Comparison of ENCODE assay signal across 8 mouse cellular contexts in the genomic region with DNA sequence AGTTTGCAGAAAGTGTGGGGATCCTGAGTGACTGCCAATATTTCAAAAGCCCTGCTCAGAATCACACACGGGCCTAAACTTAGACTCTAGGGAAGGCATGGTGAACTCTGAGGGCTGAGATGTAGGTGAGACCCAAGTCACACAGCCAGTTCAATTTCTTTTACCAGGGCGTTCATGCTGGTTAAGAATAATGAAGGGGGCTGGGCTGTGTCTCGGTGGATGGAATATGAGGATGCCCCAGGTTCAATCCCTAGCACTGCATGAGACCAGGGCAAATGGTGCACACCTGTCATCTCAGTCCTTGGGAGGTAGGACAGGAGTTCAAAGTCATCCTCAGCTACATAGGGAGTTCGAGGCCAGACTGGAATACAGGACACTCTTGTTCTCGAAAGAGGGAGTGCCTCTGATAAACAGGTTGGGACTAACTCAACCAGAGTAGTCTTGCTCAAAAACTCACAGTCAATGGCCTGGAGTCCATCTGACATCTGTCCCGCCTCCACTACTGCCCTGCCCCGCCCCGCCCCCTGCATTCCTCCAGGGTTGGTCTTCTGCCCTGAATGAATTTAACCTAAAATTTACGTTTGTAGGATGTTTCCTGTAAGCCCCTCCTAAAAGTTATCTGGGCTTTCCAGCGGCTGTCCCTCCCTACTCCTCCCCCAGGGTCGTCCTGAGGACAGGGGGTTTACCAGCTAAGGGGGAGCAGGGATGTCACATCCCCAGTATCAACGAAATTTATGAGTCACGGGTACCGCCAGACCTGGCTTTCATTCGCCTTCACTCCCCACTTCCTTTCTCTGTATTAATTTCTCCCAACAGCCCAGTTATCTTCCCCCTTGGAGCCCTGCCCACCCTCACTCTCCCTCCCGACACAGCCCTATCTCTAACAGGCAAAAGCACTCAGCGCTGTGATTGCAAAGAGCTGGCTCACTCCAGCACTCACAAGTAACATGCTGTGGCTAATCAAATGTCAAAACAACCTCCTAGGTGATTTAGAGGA. TPM values are rescaled to one million over a fixed set of nuclear protein-coding genes. Genes with fewer than 3 reads are reported as not detected.
DNase-seq lines count a peak whose midpoint lies in the region; TF ChIP-seq lines count a peak whose summit lies in the region.

No protein-coding gene starts in this region.

- 37% methylated on average over 17 of the region's 17 CpGs for WGBS in thymus, adult 2 months

- peaks cover 16% of the 10 kb centered on the region for H3K4me1 ChIP-seq in thymus, adult 2 months (replicated peaks; ENCODE audit: control insufficient read depth, insufficient read depth, low read length)

- no peak for TF ChIP-seq CTCF in thymus, adult 2 months (IDR thresholded peaks at IDR 0.05; ENCODE audit: borderline replicate concordance, control insufficient read depth, extremely low read depth, insufficient read depth, low read length, poor library complexity)

- no peaks in the 10 kb centered on the region for H3K27me3 ChIP-seq in thymus, adult 2 months (ENCODE audit: control insufficient read depth, insufficient read depth, low read length)

- H3K27ac ChIP-seq in thymus, adult 2 months (ENCODE audit: control insufficient read depth, insufficient read depth, low read length): no peak overlapping the region

- DNase-seq in adrenal gland, adult 2 months: peak; percentile 66
- no peak for DNase-seq in adrenal gland, postnatal 4 days (ENCODE audit: low spot score in 2 of 2)
- peak; percentile 64 for DNase-seq in adrenal gland, postnatal 10 days
- peak; percentile 92 for DNase-seq in heart, postnatal 4 days
- peak; percentile 79 for DNase-seq in lung, postnatal 14 days
- no peak for DNase-seq in thymus, adult 2 months
- DNase-seq in layer of hippocampus, postnatal 10 days (ENCODE audit: low spot score in 2 of 2): no peak
- DNase-seq in left cerebral cortex, postnatal 4 days: no peak

- intact Hi-C loops in left cerebral cortex, postnatal 4 days (cut with DNase I): no loop called here

- H3K4me3 ChIP-seq in thymus, adult 2 months (ENCODE audit: control insufficient read depth, insufficient read depth, low read length): no peak overlapping the region

- H3K36me3 ChIP-seq in thymus, adult 2 months (ENCODE audit: control insufficient read depth, insufficient read depth, low read length): no peaks in the 10 kb centered on the region

- TF ChIP-seq POLR2A in thymus, adult 2 months (IDR thresholded peaks at IDR 0.05; ENCODE audit: control insufficient read depth, extremely low read depth, insufficient read depth, low read length, poor library complexity): no peak

RNA-seq across cellular contexts. Expression of a gene that starts 35.3 kb away (rescaled TPM):
- total RNA-seq in adrenal gland, adult 2 months (2021): 100 to 1,000 TPM; 106 to 160 TPM
- polyA plus RNA-seq in adrenal gland, adult 2 months (2012; rRNA removed): 193 and 277 TPM in 2 replicates
- total RNA-seq in adrenal gland, postnatal 4 days (2021): 100 to 1,000 TPM; 105 to 116 TPM
- total RNA-seq in adrenal gland, postnatal 10 days (2021): 10 to 100 TPM; 82.4 to 92.7 TPM
- 10 to 100 TPM; 23.2 to 27.9 TPM for total RNA-seq in heart, postnatal 4 days (2021)
- 205 and 254 TPM in 2 replicates for polyA plus RNA-seq in thymus, adult 2 months (2012; rRNA removed)
- 10 to 100 TPM; 63.2 to 72.5 TPM for total RNA-seq in layer of hippocampus, postnatal 10 days (2021)
- total RNA-seq in left cerebral cortex, postnatal 4 days (2021): 100 to 1,000 TPM; 102 to 112 TPM

Comparison
In these comparisons a context has a peak if more than half of its experiments do, and no peak if none do; other contexts are left out.
1. DNase-seq: peak in adrenal gland, adult 2 months (single experiment), adrenal gland, postnatal 10 days (single experiment), heart, postnatal 4 days (single experiment) and lung, postnatal 14 days (single experiment); none in adrenal gland, postnatal 4 days (0 of 2), thymus, adult 2 months (single experiment), layer of hippocampus, postnatal 10 days (0 of 2) and left cerebral cortex, postnatal 4 days (single experiment).